Mouse (Mus musculus) urinary bladder, adult 2 months (tissue): ENCODE measurements around the gene Glrp1. TPM values are rescaled to one million over a fixed set of nuclear protein-coding genes. Genes with fewer than 3 reads are reported as not detected.

Experiments
- DNase-seq: peaks from one replicate; pipeline ENCODE4 v3.0.0; 2022; ENCODE audit warnings: low spot score
- polyA plus RNA-seq: library from polyadenylated mRNA; depleted of rRNA; stranded (reverse); fragments of >200 nt; gene quantifications from 2 replicates; pipeline ENCODE4 v1.2.3, GENCODE M21; 2012; rRNA removed

Glrp1 gene
- polyA plus RNA-seq, 1 experiment, result not detected

DNA sequence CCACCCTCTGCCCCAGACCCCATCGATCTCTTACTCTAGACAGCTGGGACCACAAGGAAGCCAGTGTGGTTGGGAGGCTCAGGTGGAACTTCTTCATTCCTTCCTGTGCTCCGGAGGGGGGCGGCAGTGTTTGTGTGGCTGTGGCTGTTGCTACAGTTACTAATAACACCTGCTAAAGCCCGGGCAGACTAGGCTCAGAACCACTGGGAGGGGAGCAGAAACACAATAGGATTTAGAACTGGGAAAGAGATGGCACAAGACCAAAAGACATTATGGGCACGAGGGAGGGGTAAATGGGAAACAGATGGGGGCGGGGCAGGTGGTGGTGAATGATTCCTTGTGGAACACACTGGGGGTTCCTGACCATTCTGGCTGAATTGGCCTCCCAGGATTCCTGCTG is 47.4 kb downstream of the Glrp1 start:
- DNase-seq, result no peak

DNA sequence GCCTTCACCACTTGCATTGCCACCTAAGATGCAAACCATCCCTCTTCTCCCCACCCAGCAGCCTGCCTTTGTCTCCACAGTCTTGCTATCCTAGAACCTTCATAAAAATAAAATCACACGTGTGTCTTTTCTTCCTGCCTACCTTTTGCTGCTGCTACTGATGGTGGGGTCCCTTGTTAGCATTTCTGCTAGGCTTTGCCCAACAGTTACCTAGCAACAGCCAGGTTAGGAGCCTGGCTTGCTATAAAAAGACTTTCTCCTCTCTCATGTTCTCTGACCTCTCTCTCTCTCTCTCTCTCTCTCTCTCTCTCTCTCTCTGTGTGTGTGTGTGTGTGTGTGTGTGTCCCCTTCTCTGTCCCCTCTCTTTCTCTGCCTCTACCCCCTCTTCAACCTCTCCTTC is 48.8 kb downstream of the Glrp1 start:
- no peak for DNase-seq

DNA sequence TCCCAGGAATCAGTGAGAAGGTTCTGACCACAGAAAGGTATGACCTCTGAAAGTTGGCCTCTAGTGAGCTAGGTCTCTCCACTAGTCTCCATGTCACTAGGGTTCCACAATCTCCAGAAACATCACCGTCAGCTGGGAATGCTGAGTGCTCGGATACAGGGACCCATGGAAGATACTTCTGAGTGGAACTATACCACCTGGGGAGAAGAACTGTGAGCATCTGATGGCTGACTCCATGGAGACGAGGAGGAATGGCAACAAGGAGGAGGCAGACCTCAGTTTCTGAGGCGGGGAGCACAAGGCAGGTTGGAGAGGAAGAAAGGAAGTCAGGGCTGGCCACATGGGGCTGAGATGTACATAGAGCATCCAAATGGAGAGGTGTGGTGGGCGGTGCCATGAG is 50.2 kb downstream of the Glrp1 start:
- no peak for DNase-seq

DNA sequence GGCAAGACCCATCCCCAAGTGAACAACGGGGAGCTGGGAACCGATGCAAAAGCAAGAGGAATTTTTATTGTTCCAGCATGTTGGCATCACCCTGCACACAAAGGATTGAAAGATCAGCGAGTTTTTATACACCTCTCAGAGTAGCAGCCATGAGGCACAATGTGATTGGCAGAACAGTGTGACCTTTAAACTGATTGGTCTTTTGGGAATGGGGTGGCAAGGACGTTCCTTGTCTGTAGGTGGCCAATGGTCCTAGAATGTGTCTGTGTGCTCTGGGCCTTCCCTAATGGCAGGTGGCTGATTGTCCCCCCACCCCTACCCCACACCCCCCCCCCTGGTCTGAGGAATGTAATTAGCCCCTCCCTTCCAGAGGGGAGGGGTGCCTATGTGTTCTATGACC is 50.7 kb downstream of the Glrp1 start:
- DNase-seq, result no peak

DNA sequence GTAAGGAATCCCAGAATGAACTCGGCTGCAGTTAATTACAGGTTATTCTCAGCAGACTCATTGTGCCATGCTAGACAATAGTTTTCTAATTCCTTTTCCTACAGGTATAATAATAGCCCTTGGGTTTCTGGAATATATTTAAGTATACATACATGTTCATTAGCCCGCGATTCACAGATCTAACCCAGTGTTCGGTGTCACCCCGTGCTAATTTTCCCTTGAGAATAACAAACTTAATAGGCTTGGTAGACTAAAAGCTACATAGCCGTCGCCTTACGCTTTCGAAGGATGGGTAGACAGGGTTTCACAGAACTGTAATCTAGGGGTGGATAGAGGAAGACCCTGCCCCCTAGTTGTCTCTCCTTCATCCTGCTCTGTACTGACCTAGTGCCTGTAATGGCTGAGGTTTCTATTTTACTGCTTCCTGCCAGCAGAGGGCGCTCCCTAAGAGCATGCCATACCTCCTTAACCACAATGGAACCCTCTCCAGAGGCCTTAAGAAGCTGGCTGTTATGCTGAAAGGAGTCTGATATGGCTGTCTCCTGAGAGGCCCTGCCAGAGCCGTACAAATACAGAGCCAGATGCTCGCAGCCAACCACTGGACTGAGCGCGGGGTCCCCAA is 53.3 kb downstream of the Glrp1 start:
- DNase-seq, result peak; percentile 37

DNA sequence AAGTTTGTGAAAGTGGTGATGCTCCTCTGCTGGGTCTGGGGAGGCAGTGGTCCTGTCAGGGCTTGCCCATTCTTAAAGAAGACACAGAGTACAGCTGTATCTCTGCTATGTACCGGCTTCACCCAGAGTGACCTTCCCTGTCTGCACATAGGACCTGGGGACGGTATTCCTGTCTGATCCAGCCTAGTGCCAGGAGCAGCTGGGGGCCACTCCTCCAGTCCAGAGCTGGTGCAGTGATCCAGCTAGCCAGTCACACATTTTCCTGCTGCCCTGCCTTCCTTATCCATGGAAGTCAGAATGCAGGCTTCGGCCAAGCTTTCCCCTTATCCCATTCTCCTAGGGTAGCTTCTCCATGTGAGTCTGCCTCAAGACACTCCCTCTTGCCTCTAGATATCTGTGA is 54.1 kb downstream of the Glrp1 start:
- no peak for DNase-seq

DNA sequence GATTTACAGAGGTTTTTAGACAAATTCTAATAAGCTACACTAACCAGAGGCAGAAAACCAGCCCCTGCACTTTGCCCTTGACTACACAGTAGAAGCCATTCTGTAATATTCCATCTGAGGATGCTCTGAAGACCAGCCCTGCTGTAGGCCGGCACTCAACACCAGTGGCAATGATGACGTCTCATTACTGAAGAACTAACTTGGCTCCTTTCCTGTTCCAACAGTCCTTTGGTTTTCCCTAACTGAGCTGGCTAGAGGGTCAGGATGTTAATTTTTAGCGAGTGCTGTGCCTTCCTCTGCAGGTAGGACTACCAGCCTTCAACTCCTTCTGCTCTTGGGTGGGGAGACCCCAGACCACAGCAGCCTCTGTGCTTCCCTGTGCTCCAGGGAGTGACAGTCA is 55.2 kb downstream of the Glrp1 start:
- no peak for DNase-seq

DNA sequence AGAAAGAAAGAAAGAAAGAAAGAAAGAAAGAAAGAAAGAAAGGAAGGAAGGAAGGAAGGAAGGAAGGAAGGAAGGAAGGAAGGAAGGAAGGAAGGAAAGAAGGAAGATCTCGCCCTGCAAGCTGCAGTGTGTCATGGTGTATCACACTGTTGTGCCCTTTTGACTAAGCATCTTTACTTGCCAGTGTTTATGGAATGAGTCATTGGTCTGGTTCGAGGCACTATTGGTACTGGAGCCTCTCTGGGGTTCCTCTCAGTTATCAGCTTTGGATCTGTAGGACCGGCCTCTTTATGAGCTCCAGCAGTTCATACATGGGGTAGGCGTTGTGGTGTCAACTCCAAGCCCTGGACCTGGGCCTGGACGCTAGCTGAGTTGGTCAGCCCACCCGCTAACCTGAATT is 57.7 kb downstream of the Glrp1 start:
- DNase-seq, result no peak

DNA sequence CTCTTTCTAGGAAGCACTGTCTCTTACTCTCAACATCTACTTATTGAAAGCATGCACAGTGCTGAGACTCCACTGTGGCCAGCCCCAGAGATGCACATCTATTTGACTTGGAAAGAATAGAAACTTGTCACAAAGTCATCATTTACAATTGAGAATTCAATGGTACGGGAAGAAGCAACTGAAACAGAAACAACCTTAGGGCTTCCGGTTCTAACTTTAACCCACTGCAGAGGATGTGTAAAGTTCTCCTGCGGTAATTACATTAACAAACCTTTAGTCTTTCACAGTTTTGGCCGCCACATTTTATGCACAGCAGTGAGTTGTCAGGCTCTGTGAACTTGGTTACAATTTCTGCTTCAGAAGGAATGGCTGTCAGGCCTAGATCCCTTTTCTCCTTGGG is 59.2 kb downstream of the Glrp1 start:
- DNase-seq, result no peak

Other genes starting within 250 kb of the Glrp1 start
- gene Hjurp, start 232.4 kb downstream of the Glrp1 start, polyA plus RNA-seq, result 62.9 and 67.6 TPM in 2 replicates
- gene Trpm8, start 232.4 kb downstream of the Glrp1 start, polyA plus RNA-seq, result not detected in 2 replicates
- 0.13 TPM in 1 of 2 replicates, not detected in the other for gene Spp2, start 103.1 kb downstream of the Glrp1 start, polyA plus RNA-seq
- 5.2 and 6.3 TPM in 2 replicates for gene Arl4c, start 192.2 kb upstream of the Glrp1 start, polyA plus RNA-seq